Mouse (Mus musculus) testis, adult 10 weeks (tissue): Measurements from ENCODE around the gene Tmco1. TPM values are rescaled to one million over a fixed set of nuclear protein-coding genes. Genes with fewer than 3 reads are reported as not detected.

ENCODE experiments used
- polyA plus RNA-seq: library from polyadenylated mRNA; stranded (reverse); fragments of 350-450 nt; fragmentation: Illumina TruSeq; extraction: RNeasy Lipid Tissue Mini Kit (QIAGEN cat#74804); gene quantifications from one replicate; pipeline ENCODE4 v1.2.3, GENCODE M21; 2014; ENCODE audit warnings: low read depth, low replicate concordance

The Tmco1 gene
- polyA plus RNA-seq = 109 TPM

GRCm38 (mm10) chr1:167308261-167309054 lies at the start of gene Tmco1:
Tmco1 (plus strand) TSS chr1:167308378.

DNA sequence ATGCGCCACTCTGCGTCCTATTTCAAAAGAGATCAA lies 23.0 kb upstream of the Tmco1 start, which contains the start of gene Uck2:
Uck2 (minus strand) TSS at position 1 of the 36 bp plus-strand sequence.

GRCm38 (mm10) chr1:167349815-167350596 lies 41.8 kb downstream of the Tmco1 start, which contains the start of gene Aldh9a1:
Aldh9a1 (plus strand) TSS chr1:167349991.

Other genes starting within 250 kb of the Tmco1 start
- 62.0 TPM for gene Uck2, start 23.1 kb upstream of the Tmco1 start, polyA plus RNA-seq
- gene Aldh9a1, start 41.6 kb downstream of the Tmco1 start, polyA plus RNA-seq = 46.3 TPM
- gene Mgst3, start 85.5 kb downstream of the Tmco1 start, polyA plus RNA-seq = not detected
- 37.8 TPM for gene Lrrc52, start 158.4 kb downstream of the Tmco1 start, polyA plus RNA-seq